Mouse (Mus musculus): Measurements from ENCODE around the gene Cep97.

DNA sequence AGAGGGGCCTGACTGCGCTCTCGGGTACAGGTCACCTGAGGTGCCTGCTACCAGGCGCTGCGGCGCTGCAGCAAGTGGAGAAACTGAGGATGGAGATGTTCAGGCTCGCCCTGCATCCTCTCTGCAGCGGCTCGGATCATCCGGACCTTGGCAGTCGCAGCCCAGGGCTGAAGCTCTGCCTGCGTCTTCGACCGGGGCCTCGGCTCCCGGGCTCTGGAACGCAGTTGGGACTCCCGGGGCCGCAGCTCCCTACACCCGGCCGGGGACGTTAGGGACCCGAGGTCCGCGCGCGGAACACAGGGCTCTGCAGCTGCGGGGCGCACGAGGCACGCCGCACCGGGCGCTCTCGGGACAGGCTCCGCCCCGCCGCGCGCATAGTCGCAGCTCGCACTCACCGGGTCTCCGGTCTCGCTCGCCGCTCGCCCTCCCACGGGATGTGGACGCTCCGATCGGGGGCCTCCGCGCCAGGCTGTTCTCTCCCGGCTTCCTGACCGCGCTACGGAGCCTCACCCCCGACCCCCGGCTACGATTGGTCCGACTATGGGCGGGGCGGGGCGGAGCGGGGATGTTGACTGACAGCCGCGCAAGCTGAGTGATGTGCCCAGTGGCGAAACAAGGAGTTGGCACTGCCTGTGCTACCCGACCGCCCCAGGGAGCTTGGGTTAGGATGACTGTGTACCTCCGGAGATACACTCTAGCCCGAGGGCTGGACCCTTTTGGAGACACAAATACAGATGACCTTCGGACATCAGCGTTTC lies 39.6 kb downstream of the Cep97 start, which contains the start of gene Nxpe3:
- TF ChIP-seq SRF (IDR thresholded peaks at IDR 0.05; ENCODE audit: control insufficient read depth, insufficient read length, low read depth) (no peak), MAX (IDR thresholded peaks at IDR 0.05; ENCODE audit: low read depth) (no peak), POLR2A (IDR thresholded peaks at IDR 0.05; ENCODE audit: insufficient read length, low read depth) (peak; percentile 64), MYOG (IDR thresholded peaks at IDR 0.05; ENCODE audit: control insufficient read depth in 1 of 3, insufficient read depth in 1 of 3, insufficient read length in 2 of 3, low read depth in 2 of 3) (peak in 1 of 3 experiments; percentile 10), TCF12 (IDR thresholded peaks at IDR 0.05; ENCODE audit: insufficient read depth, poor library complexity, severe bottlenecking) (no peak), MYOD1 (IDR thresholded peaks at IDR 0.05; ENCODE audit: control insufficient read depth in 1 of 3, insufficient read length in 2 of 3, low read depth in 2 of 3) (peak in 1 of 3 experiments; percentile 7), E2F4 (IDR thresholded peaks at IDR 0.05; ENCODE audit: insufficient read depth) (no peak), REST (IDR thresholded peaks at IDR 0.05; ENCODE audit: insufficient read depth, insufficient read length) (no peak), POLR2AphosphoS2 (IDR thresholded peaks at IDR 0.05; ENCODE audit: insufficient read length, low read depth) (no peak)

Data from myocyte (in vitro differentiated cells).